Mouse (Mus musculus): ENCODE data around the gene Car4.

- TF ChIP-seq CTCF (IDR thresholded peaks at IDR 0.05; ENCODE audit: control insufficient read depth, insufficient read depth, insufficient read length), result no peak
- no peak for TF ChIP-seq MAX (IDR thresholded peaks at IDR 0.05)
- no peak for TF ChIP-seq USF1 (IDR thresholded peaks at IDR 0.05; ENCODE audit: low read depth)
Observed at GRCm38 (mm10) chr11:84980697-84981096, 23.1 kb downstream of the Car4 start.
